Mouse (Mus musculus): ENCODE measurements around the gene Gm10974. TPM values are rescaled to one million over a fixed set of nuclear protein-coding genes. Genes with fewer than 3 reads are reported as not detected.

The Gm10974 gene
- polyA plus RNA-seq, 1 experiment = not detected

DNA sequence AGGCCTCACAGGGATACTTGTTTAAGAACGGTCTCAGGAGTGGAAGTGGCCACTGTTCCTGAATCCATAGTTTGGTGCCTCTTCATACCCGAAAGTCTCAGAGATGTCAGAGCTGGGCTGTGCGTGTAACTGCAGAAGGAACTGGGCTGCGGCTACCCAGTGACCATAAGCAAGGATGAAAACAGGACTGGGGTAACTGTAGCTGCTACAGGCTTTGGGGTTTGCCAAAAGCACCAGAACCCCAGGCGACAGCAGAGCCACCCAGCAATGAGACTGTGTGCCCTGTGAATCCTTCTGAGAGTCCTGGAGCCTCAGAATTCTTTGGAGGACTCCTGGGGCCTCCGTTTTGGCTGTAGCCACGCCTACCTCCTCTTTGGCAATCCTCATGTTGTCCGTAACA, 35.9 kb downstream of the Gm10974 start:
- WGBS = 83% methylated on average over 8 of the region's 8 CpGs
- no peaks in the 10 kb centered on the region for H3K36me3 ChIP-seq (ENCODE audit: control insufficient read depth, insufficient read depth, low read length)
- no peak overlapping the region for H3K4me3 ChIP-seq (ENCODE audit: extremely low read depth, insufficient read depth, insufficient read length)
- H3K27me3 ChIP-seq (ENCODE audit: control insufficient read depth, insufficient read depth, low read length) = no peaks in the 10 kb centered on the region
- TF ChIP-seq CTCF (IDR thresholded peaks at IDR 0.05; ENCODE audit: extremely low read depth, insufficient read depth, insufficient read length, insufficient replicate concordance) (no peak), POLR2A (IDR thresholded peaks at IDR 0.05; ENCODE audit: low read depth, low read length) (no peak)
- no peak overlapping the region for H3K27ac ChIP-seq (ENCODE audit: insufficient read depth, low read length)
- H3K4me1 ChIP-seq (ENCODE audit: control insufficient read depth, insufficient read depth, insufficient read length) = no peaks in the 10 kb centered on the region
- no peak for DNase-seq (ENCODE audit: low read depth in 1 of 2, low spot score in 2 of 2)

DNA sequence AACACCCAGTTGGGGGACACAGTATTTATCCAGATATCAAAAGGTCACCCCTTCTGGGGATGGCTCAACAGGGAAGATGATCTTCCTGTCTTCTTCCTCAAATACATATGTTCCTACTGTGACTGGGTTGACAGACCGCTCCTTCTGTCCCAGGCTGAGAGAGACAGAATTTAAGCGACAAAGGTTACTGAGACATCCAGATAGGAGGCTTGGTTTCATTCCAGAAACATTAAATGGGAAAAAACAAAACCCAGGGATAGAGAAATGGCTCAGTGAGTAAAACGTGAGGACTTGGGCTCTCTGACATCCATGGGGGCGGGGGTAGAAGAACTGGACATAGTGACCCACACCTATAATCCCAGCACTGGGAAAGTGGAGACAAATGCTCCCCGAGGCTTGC, 37.2 kb downstream of the Gm10974 start:
- no peaks in the 10 kb centered on the region for H3K36me3 ChIP-seq (ENCODE audit: control insufficient read depth, insufficient read depth, low read length)
- no peak overlapping the region for H3K27ac ChIP-seq (ENCODE audit: insufficient read depth, low read length)
- TF ChIP-seq CTCF (IDR thresholded peaks at IDR 0.05; ENCODE audit: extremely low read depth, insufficient read depth, insufficient read length, insufficient replicate concordance) (no peak), POLR2A (IDR thresholded peaks at IDR 0.05; ENCODE audit: low read depth, low read length) (no peak)
- H3K4me1 ChIP-seq (ENCODE audit: control insufficient read depth, insufficient read depth, insufficient read length) = no peaks in the 10 kb centered on the region
- no peaks in the 10 kb centered on the region for H3K27me3 ChIP-seq (ENCODE audit: control insufficient read depth, insufficient read depth, low read length)
- WGBS = 88% methylated on average over 5 of the region's 5 CpGs
- no peak for DNase-seq (ENCODE audit: low read depth in 1 of 2, low spot score in 2 of 2)
- H3K4me3 ChIP-seq (ENCODE audit: extremely low read depth, insufficient read depth, insufficient read length) = no peak overlapping the region

DNA sequence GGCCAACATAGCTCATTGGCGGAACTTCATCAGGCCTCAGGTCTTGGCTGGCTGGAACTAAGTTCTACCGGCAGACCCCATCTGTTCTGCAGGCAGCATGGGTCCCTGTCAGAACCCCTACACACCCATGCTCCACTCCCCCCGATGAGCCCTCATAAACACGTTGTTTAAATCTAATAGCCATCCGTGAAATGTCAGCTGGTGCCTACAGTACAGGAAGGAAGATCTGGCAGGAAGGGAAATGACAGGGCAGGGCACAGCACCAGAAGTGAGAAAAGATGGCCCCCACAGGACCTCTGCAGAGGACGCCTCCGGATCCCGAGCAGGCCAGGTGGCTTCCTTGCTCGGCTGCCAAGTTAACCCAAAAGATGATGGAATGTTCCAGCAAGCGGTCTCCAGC, 38.4 kb downstream of the Gm10974 start:
- DNase-seq (ENCODE audit: low read depth in 1 of 2, low spot score in 2 of 2) = no peak
- Histone ChIP-seq H3K36me3 (ENCODE audit: control insufficient read depth, insufficient read depth, low read length) (no peaks in the 10 kb centered on the region), H3K27me3 (ENCODE audit: control insufficient read depth, insufficient read depth, low read length) (no peaks in the 10 kb centered on the region), H3K4me1 (ENCODE audit: control insufficient read depth, insufficient read depth, insufficient read length) (no peaks in the 10 kb centered on the region), H3K4me3 (ENCODE audit: extremely low read depth, insufficient read depth, insufficient read length) (no peak overlapping the region), H3K27ac (ENCODE audit: insufficient read depth, low read length) (no peak overlapping the region)
- TF ChIP-seq CTCF (IDR thresholded peaks at IDR 0.05; ENCODE audit: extremely low read depth, insufficient read depth, insufficient read length, insufficient replicate concordance) (no peak), POLR2A (IDR thresholded peaks at IDR 0.05; ENCODE audit: low read depth, low read length) (no peak)
- 19% methylated on average over 10 of the region's 10 CpGs for WGBS

DNA sequence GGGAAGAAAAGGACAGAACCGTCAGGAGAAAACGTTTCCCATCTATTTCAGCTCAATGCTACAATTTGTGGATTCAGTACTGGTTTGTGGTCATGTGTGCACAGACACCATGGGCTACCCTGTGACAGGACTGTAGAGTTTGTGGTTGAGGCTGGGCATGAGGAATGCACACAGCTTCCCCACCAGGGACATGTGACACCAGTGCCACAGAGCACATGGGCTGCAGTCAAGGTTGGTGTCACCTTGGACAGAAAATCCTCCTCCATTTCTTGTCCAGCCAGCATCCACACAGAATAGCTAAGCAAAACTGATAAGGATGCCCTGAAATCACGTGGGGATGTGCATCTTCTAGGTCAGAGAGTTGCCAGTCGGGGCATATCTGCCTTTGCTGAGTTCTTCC, 39.1 kb downstream of the Gm10974 start:
- DNase-seq (ENCODE audit: low read depth in 1 of 2, low spot score in 2 of 2) = no peak
- Histone ChIP-seq H3K27ac (ENCODE audit: insufficient read depth, low read length) (no peak overlapping the region), H3K4me3 (ENCODE audit: extremely low read depth, insufficient read depth, insufficient read length) (no peak overlapping the region), H3K4me1 (ENCODE audit: control insufficient read depth, insufficient read depth, insufficient read length) (no peaks in the 10 kb centered on the region), H3K36me3 (ENCODE audit: control insufficient read depth, insufficient read depth, low read length) (no peaks in the 10 kb centered on the region), H3K27me3 (ENCODE audit: control insufficient read depth, insufficient read depth, low read length) (no peaks in the 10 kb centered on the region)
- 42% methylated on average over 4 of the region's 4 CpGs for WGBS
- TF ChIP-seq CTCF (IDR thresholded peaks at IDR 0.05; ENCODE audit: extremely low read depth, insufficient read depth, insufficient read length, insufficient replicate concordance) = no peak
- no peak for TF ChIP-seq POLR2A (IDR thresholded peaks at IDR 0.05; ENCODE audit: low read depth, low read length)

DNA sequence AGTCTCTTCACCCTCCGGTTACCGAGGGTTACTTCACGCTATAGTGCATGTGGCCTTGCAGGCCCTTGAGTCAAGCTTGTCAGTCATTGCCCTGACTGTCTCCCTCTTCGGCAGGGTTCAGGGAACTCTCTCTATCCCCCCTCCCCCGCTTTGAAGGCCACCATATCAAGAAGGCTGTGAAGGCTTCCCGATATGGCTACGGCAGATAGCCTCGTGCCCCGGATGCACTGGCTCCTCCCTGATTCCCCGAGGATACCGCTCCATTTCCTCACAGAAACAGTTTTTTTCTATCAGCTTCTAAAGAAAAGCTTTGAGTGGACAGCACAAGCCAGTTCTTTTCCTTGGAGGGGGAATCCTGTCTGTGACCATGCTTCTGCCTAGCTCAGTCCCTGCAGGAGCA, 39.8 kb downstream of the Gm10974 start:
- no peak for TF ChIP-seq CTCF (IDR thresholded peaks at IDR 0.05; ENCODE audit: extremely low read depth, insufficient read depth, insufficient read length, insufficient replicate concordance)
- TF ChIP-seq POLR2A (IDR thresholded peaks at IDR 0.05; ENCODE audit: low read depth, low read length) = no peak
- 77% methylated on average over 11 of the region's 11 CpGs for WGBS
- Histone ChIP-seq H3K27ac (ENCODE audit: insufficient read depth, low read length) (no peak overlapping the region; the same call in 1 of the 2 replicates), H3K27me3 (ENCODE audit: control insufficient read depth, insufficient read depth, low read length) (no peaks in the 10 kb centered on the region), H3K4me1 (ENCODE audit: control insufficient read depth, insufficient read depth, insufficient read length) (no peaks in the 10 kb centered on the region), H3K4me3 (ENCODE audit: extremely low read depth, insufficient read depth, insufficient read length) (no peak overlapping the region), H3K36me3 (ENCODE audit: control insufficient read depth, insufficient read depth, low read length) (no peaks in the 10 kb centered on the region)
- no peak for DNase-seq (ENCODE audit: low read depth in 1 of 2, low spot score in 2 of 2)

DNA sequence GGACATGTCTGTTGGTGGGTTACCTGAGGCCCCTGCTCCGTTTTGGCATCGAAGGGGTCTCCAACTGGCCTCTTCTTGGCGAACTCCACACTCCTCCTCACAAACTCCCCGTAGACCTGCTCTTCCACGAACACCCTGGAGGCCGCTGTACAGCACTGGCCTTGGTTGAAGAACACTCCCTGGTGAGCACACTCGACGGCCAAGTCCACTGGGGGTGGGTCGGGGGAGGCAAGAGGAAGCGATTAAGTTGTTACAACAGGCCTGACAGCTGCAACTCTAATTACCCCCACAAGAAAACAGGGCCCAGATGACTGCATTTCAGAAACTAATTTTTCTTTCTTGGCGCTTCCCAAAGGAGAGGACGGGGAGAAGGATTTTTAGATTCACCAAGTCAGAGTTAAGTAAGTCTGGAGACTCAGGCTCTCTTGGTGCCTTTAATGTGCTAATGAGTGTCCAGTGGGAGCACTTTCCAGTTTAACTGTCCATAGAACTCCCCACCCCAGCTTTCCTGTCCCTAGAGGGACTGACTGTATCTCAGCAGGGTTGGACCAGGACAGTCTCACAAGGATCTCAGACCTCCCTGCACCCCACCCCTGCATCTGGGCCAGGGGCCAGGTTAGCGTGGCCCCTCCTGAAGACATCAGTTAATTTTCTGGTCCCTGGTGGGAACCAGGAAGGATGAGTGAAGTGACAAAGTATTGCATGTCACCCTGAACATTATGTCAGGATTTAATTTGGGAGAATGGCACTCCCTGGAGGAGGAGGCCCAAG, 40.4 kb downstream of the Gm10974 start:
- no peak for TF ChIP-seq CTCF (IDR thresholded peaks at IDR 0.05; ENCODE audit: extremely low read depth, insufficient read depth, insufficient read length, insufficient replicate concordance)
- TF ChIP-seq POLR2A (IDR thresholded peaks at IDR 0.05; ENCODE audit: low read depth, low read length) = no peak
- WGBS = 69% methylated on average over 13 of the region's 13 CpGs
- Histone ChIP-seq H3K4me1 (ENCODE audit: control insufficient read depth, insufficient read depth, insufficient read length) (no peaks in the 10 kb centered on the region), H3K27ac (ENCODE audit: insufficient read depth, low read length) (no peak overlapping the region; the same call in 1 of the 2 replicates), H3K36me3 (ENCODE audit: control insufficient read depth, insufficient read depth, low read length) (no peaks in the 10 kb centered on the region), H3K4me3 (ENCODE audit: extremely low read depth, insufficient read depth, insufficient read length) (no peak overlapping the region), H3K27me3 (ENCODE audit: control insufficient read depth, insufficient read depth, low read length) (no peaks in the 10 kb centered on the region)
- DNase-seq (ENCODE audit: low read depth in 1 of 2, low spot score in 2 of 2) = no peak

DNA sequence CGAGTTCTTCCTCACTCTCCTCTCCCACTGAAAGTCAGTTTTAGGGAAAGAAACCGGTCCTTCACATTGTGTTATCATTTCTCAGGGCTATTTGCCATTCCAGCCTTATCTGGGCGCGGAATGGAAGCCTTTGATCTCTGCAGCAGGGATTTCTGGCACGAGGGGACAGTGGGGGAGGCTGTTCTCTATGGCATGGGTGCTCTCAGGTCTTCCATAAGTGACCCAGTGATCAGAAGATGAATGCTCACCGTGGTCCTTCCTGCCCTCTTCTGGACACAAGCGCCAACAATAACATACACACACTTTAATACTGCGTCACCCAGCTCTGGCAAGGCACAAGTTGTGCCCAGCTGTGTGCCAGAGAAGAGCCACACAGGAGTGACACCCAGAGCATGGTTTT, 41.3 kb downstream of the Gm10974 start:
- no peaks in the 10 kb centered on the region for H3K4me1 ChIP-seq (ENCODE audit: control insufficient read depth, insufficient read depth, insufficient read length)
- H3K4me3 ChIP-seq (ENCODE audit: extremely low read depth, insufficient read depth, insufficient read length) = no peak overlapping the region
- TF ChIP-seq CTCF (IDR thresholded peaks at IDR 0.05; ENCODE audit: extremely low read depth, insufficient read depth, insufficient read length, insufficient replicate concordance) = no peak
- TF ChIP-seq POLR2A (IDR thresholded peaks at IDR 0.05; ENCODE audit: low read depth, low read length) = no peak
- H3K27me3 ChIP-seq (ENCODE audit: control insufficient read depth, insufficient read depth, low read length) = no peaks in the 10 kb centered on the region
- H3K36me3 ChIP-seq (ENCODE audit: control insufficient read depth, insufficient read depth, low read length) = no peaks in the 10 kb centered on the region
- no peak for DNase-seq (ENCODE audit: low read depth in 1 of 2, low spot score in 2 of 2)
- WGBS = 84% methylated on average over 8 of the region's 8 CpGs
- H3K27ac ChIP-seq (ENCODE audit: insufficient read depth, low read length) = no peak overlapping the region

Measured in spleen, adult 2 months (tissue).